ENCODE assay signal across 8 mouse cellular contexts in genomic region chr1:170214757-170215522, GRCm38 (mm10). TPM values are rescaled to one million over a fixed set of nuclear protein-coding genes. Genes with fewer than 3 reads are reported as not detected.
DNase-seq lines count a peak whose midpoint lies in the region; ATAC-seq and TF ChIP-seq lines count a peak whose summit lies in the region.

Gene Uhmk1 (minus strand): TSS chr1:170215397.

- ATAC-seq in forebrain, embryonic 12.5 days (ENCODE audit: low FRiP score): peak; percentile 99
- peak; percentile 98 for ATAC-seq in heart, postnatal 0 days (ENCODE audit: insufficient read depth, low read depth)
- ATAC-seq in liver, postnatal 0 days: peak; percentile 99
- peak; percentile 99 for ATAC-seq in neural tube, embryonic 14.5 days (ENCODE audit: low read depth)

- H3K4me2 ChIP-seq in CH12.LX (ENCODE audit: insufficient read depth, low read depth, poor library complexity, severe bottlenecking): peak within 1 kb of the TSS; percentile 98
- H3K4me2 ChIP-seq in forebrain, embryonic 12.5 days: peak within 1 kb of the TSS; percentile 69
- peak within 1 kb of the TSS; percentile 86 for H3K4me2 ChIP-seq in heart, postnatal 0 days (ENCODE audit: low read depth, low read length)
- H3K4me2 ChIP-seq in liver, postnatal 0 days (ENCODE audit: low read depth, low read length): peak within 1 kb of the TSS; percentile 73
- H3K4me2 ChIP-seq in neural tube, embryonic 14.5 days (ENCODE audit: low read depth, low read length): peak within 1 kb of the TSS; percentile 66

- H3K4me1 ChIP-seq in CH12.LX (ENCODE audit: control insufficient read depth in 1 of 2, insufficient read depth in 2 of 2): peaks cover 0 to 18% of the 10 kb centered on the region in 2 experiments; a peak in 2 of 4 replicates
- peaks cover 9% of the 10 kb centered on the region for H3K4me1 ChIP-seq in forebrain, embryonic 12.5 days
- H3K4me1 ChIP-seq in heart, postnatal 0 days (ENCODE audit: control insufficient read depth, insufficient read depth): peaks cover 6% of the 10 kb centered on the region; the same call in 1 of the 2 replicates
- H3K4me1 ChIP-seq in liver, postnatal 0 days (ENCODE audit: insufficient read depth): peaks cover 10% of the 10 kb centered on the region
- H3K4me1 ChIP-seq in neural tube, embryonic 14.5 days (ENCODE audit: control insufficient read depth, insufficient read depth, low read length): peaks cover 4% of the 10 kb centered on the region; the same call in 1 of the 2 replicates

- peak; percentile 76 for TF ChIP-seq POLR2A in CH12.LX (IDR thresholded peaks at IDR 0.05; ENCODE audit: low read depth, low read length)

- no peaks in the 10 kb centered on the region for H3K27me3 ChIP-seq in CH12.LX (replicated peaks)
- no peaks in the 10 kb centered on the region for H3K27me3 ChIP-seq in forebrain, embryonic 12.5 days
- H3K27me3 ChIP-seq in heart, postnatal 0 days (ENCODE audit: control insufficient read depth, insufficient read depth, low read length): peaks cover 8% of the 10 kb centered on the region; the same call in 1 of the 2 replicates
- no peaks in the 10 kb centered on the region for H3K27me3 ChIP-seq in liver, postnatal 0 days (ENCODE audit: insufficient read depth, low read length)
- H3K27me3 ChIP-seq in neural tube, embryonic 14.5 days (ENCODE audit: control insufficient read depth, insufficient read depth, low read length): no peaks in the 10 kb centered on the region

- H3K79me2 ChIP-seq in CH12.LX (replicated peaks; ENCODE audit: control insufficient read depth, extremely low read depth, insufficient read depth, poor library complexity, severe bottlenecking): peaks cover 23% of the 10 kb centered on the region

- H3K9ac ChIP-seq in CH12.LX (ENCODE audit: insufficient read depth, low read depth): peak within 1 kb of the TSS; percentile 87
- H3K9ac ChIP-seq in forebrain, embryonic 12.5 days: peak within 1 kb of the TSS; percentile 94
- H3K9ac ChIP-seq in heart, postnatal 0 days (replicated peaks; ENCODE audit: low read depth, low read length): peak within 1 kb of the TSS; percentile 95
- H3K9ac ChIP-seq in liver, postnatal 0 days (replicated peaks): peak within 1 kb of the TSS; percentile 86
- H3K9ac ChIP-seq in neural tube, embryonic 14.5 days (replicated peaks; ENCODE audit: low read depth, low read length): peak within 1 kb of the TSS; percentile 91

- TF ChIP-seq RAD21 in CH12.LX (IDR thresholded peaks at IDR 0.05; ENCODE audit: low read depth, low read length): no peak

- no peak for TF ChIP-seq CTCF in CH12.LX (conservative IDR thresholded peaks at IDR 0.05 in 1 of 2, IDR thresholded peaks at IDR 0.05 in 1 of 2; ENCODE audit: low read depth in 2 of 2, low read length in 2 of 2)
- no peak for TF ChIP-seq CTCF in heart, postnatal 0 days (IDR thresholded peaks at IDR 0.05; ENCODE audit: low read depth)
- TF ChIP-seq CTCF in liver, postnatal 0 days (IDR thresholded peaks at IDR 0.05; ENCODE audit: low read depth): no peak

- dilution Hi-C loops in CH12.LX (cut with MboI; ENCODE audit: extremely low pct_ligation_motif_present, extremely low pct_unique_long_range_greater_than_20kb, low sequenced_read_pairs): no loop called here

- peak within 1 kb of the TSS; percentile 73 to 88 (median 87) for H3K4me3 ChIP-seq in CH12.LX (replicated peaks in 1 of 3; ENCODE audit: low read depth in 2 of 3, low read length in 2 of 3, poor library complexity in 1 of 3)
- peak within 1 kb of the TSS; percentile 99 for H3K4me3 ChIP-seq in forebrain, embryonic 12.5 days (replicated peaks)
- peak within 1 kb of the TSS; percentile 79 for H3K4me3 ChIP-seq in heart, postnatal 0 days (ENCODE audit: low read depth, low read length)
- H3K4me3 ChIP-seq in liver, postnatal 0 days (ENCODE audit: low read depth, low read length): peak within 1 kb of the TSS; percentile 72
- H3K4me3 ChIP-seq in neural tube, embryonic 14.5 days (ENCODE audit: low read depth, low read length): peak within 1 kb of the TSS; percentile 88

- in situ Hi-C loops in CH12.LX (cut with MboI; ENCODE audit: low pct_ligation_motif_present, low pct_unique_long_range_greater_than_20kb, low sequenced_read_pairs): loop anchor here (10.0 kb wide), 1 partner anchor 390 kb away; no protein-coding TSS in a partner anchor

- peaks cover 16 to 23% of the 10 kb centered on the region in 2 experiments for H3K36me3 ChIP-seq in CH12.LX (replicated peaks in 1 of 2; ENCODE audit: control insufficient read depth in 1 of 2, insufficient read depth in 1 of 2, low read length in 1 of 2)
- peaks cover 22% of the 10 kb centered on the region for H3K36me3 ChIP-seq in forebrain, embryonic 12.5 days (replicated peaks)
- H3K36me3 ChIP-seq in heart, postnatal 0 days (replicated peaks; ENCODE audit: control insufficient read depth, insufficient read depth, low read length): peaks cover 18% of the 10 kb centered on the region
- H3K36me3 ChIP-seq in liver, postnatal 0 days (replicated peaks; ENCODE audit: insufficient read depth, low read length): peaks cover 14% of the 10 kb centered on the region
- peaks cover 7% of the 10 kb centered on the region; the same call in 1 of the 2 replicates for H3K36me3 ChIP-seq in neural tube, embryonic 14.5 days (ENCODE audit: control insufficient read depth, insufficient read depth, low read length)

- DNase-seq in CH12.LX (ENCODE audit: extremely low read depth): peak; percentile 92
- peak; percentile 67 for DNase-seq in c-Kit-positive CD71-positive TER-119-negative erythroid progenitor cells, embryonic 14.5 days (ENCODE audit: low read depth)
- peak; percentile 85 for DNase-seq in heart, postnatal 0 days (ENCODE audit: low spot score)
- DNase-seq in large intestine, adult 2 months (ENCODE audit: low read depth, low spot score): peak; percentile 65
- peak; percentile 93 for DNase-seq in liver, postnatal 0 days
- peak; percentile 93 for DNase-seq in testis, postnatal 10 days (ENCODE audit: low spot score)

- peak within 1 kb of the TSS; percentile 51 for H3K27ac ChIP-seq in CH12.LX (ENCODE audit: insufficient read depth, low read depth)
- H3K27ac ChIP-seq in forebrain, embryonic 12.5 days: peak within 1 kb of the TSS; percentile 81
- peak within 1 kb of the TSS; percentile 90 for H3K27ac ChIP-seq in heart, postnatal 0 days (ENCODE audit: low read depth)
- H3K27ac ChIP-seq in liver, postnatal 0 days (ENCODE audit: low read depth): peak within 1 kb of the TSS; percentile 89
- peak within 1 kb of the TSS; percentile 78 for H3K27ac ChIP-seq in neural tube, embryonic 14.5 days (ENCODE audit: low read depth, low read length)

- under 1% methylated on average over 66 of the region's 70 CpGs for WGBS in forebrain, embryonic 12.5 days
- WGBS in heart, postnatal 0 days: under 1% methylated on average over 47 of the region's 70 CpGs
- under 1% methylated on average over 70 of the region's 70 CpGs for WGBS in large intestine, adult 2 months
- 1% methylated on average over 54 of the region's 70 CpGs for WGBS in liver, postnatal 0 days (ENCODE audit: insufficient replicate concordance)
- WGBS in neural tube, embryonic 14.5 days: under 1% methylated on average over 56 of the region's 70 CpGs

- no peak for TF ChIP-seq EP300 in CH12.LX (IDR thresholded peaks at IDR 0.05; ENCODE audit: low read length)
- no peak for TF ChIP-seq EP300 in heart, postnatal 0 days (IDR thresholded peaks at IDR 0.05; ENCODE audit: low read depth)
- no peak for TF ChIP-seq EP300 in liver, postnatal 0 days (IDR thresholded peaks at IDR 0.05; ENCODE audit: low read depth)

- H3K9me3 ChIP-seq in CH12.LX (replicated peaks; ENCODE audit: low read length): no peaks in the 10 kb centered on the region
- H3K9me3 ChIP-seq in forebrain, embryonic 12.5 days: no peaks in the 10 kb centered on the region
- no peaks in the 10 kb centered on the region for H3K9me3 ChIP-seq in heart, postnatal 0 days (replicated peaks; ENCODE audit: control insufficient read depth, low read length)
- no peaks in the 10 kb centered on the region for H3K9me3 ChIP-seq in liver, postnatal 0 days (ENCODE audit: low read length)
- H3K9me3 ChIP-seq in neural tube, embryonic 14.5 days (ENCODE audit: control insufficient read depth, low read length): no peaks in the 10 kb centered on the region

TF ChIP-seq in CH12.LX, 34 proteins besides CTCF, POLR2A, EP300 and RAD21 (continues in another document):
- TF ChIP-seq ELF1 (IDR thresholded peaks at IDR 0.05; ENCODE audit: low read depth, low read length) (peak; percentile 88), TBP (conservative IDR thresholded peaks at IDR 0.05; ENCODE audit: low read depth, low read length) (peak; percentile 73; the same call in 1 of the 2 replicates), HCFC1 (IDR thresholded peaks at IDR 0.05; ENCODE audit: low read depth, low read length) (peak; percentile 77), JUN (IDR thresholded peaks at IDR 0.05; ENCODE audit: insufficient read depth, low read depth, low read length) (no peak), TCF12 (IDR thresholded peaks at IDR 0.05; ENCODE audit: low read depth, low read length) (peak; percentile 88), POLR2AphosphoS2 (IDR thresholded peaks at IDR 0.05; ENCODE audit: low read depth, low read length) (no peak), JUND (conservative IDR thresholded peaks at IDR 0.05; ENCODE audit: low read depth, low read length) (no peak), MYC (IDR thresholded peaks at IDR 0.05; ENCODE audit: low read depth, low read length) (no peak), ETS1 (conservative IDR thresholded peaks at IDR 0.05; ENCODE audit: low read depth, low read length) (no peak), KAT2A (IDR thresholded peaks at IDR 0.05; ENCODE audit: insufficient replicate concordance, low read length) (peak; percentile 52; the same call in 1 of the 2 replicates), MAX (IDR thresholded peaks at IDR 0.05; ENCODE audit: low read length) (no peak), CHD1 (IDR thresholded peaks at IDR 0.05; ENCODE audit: low read depth, low read length) (no peak; the same call in 1 of the 2 replicates), NRF1 (IDR thresholded peaks at IDR 0.05; ENCODE audit: low read depth, low read length) (peak; percentile 41; the same call in 1 of the 2 replicates), PAX5 (IDR thresholded peaks at IDR 0.05; ENCODE audit: low read length) (no peak), USF2 (conservative IDR thresholded peaks at IDR 0.05; ENCODE audit: low read depth, low read length) (no peak), SMC3 (IDR thresholded peaks at IDR 0.05; ENCODE audit: low read depth, low read length) (no peak)

RNA-seq across cellular contexts. Expression of gene Uhmk1, which starts in this region (rescaled TPM):
- total RNA-seq in CH12.LX (2012; rRNA removed) (22.7 and 23.8 TPM in 2 replicates), CH12.LX (2014; rRNA removed) (30.7 and 32.5 TPM in 2 replicates)
- 21.5 and 25.0 TPM in 2 replicates for polyA plus RNA-seq in CH12.LX (2012; ENCODE audit: insufficient read length, low read depth)
- 14.3 and 14.8 TPM in 2 replicates for polyA plus RNA-seq in forebrain, embryonic 12.5 days (2016; fragmentation: Nextera tagmentation; extraction: Ambion mirVana)
- total RNA-seq in heart, postnatal 0 days (2014; rRNA removed; ENCODE audit: low replicate concordance): 10.4 and 11.2 TPM in 2 replicates
- 2.1 and 2.6 TPM in 2 replicates for polyA plus RNA-seq in heart, postnatal 0 days (2015; fragmentation: Nextera tagmentation; extraction: Ambion mirVana)
- polyA plus RNA-seq in large intestine, adult 2 months (2012; rRNA removed): 7.7 and 10.5 TPM in 2 replicates
- polyA plus RNA-seq in liver, postnatal 0 days (2015; fragmentation: Nextera tagmentation; extraction: Ambion mirVana): 3.3 and 3.4 TPM in 2 replicates
- 11.3 and 18.1 TPM in 2 replicates for polyA plus RNA-seq in neural tube, embryonic 14.5 days (2014; fragmentation: Nextera tagmentation; extraction: Ambion mirVana)

Comparison
In these comparisons a context has a peak if more than half of its experiments do, and no peak if none do; other contexts are left out.
1. Peak in every context shown above with its lines: DNase-seq, ATAC-seq, H3K4me3 ChIP-seq and H3K27ac ChIP-seq.